Mouse (Mus musculus): ENCODE measurements around the gene Hoxb7.
A peak's percentile ranks its signal among the peaks of the same experiment; 100 is the strongest.

DNA sequence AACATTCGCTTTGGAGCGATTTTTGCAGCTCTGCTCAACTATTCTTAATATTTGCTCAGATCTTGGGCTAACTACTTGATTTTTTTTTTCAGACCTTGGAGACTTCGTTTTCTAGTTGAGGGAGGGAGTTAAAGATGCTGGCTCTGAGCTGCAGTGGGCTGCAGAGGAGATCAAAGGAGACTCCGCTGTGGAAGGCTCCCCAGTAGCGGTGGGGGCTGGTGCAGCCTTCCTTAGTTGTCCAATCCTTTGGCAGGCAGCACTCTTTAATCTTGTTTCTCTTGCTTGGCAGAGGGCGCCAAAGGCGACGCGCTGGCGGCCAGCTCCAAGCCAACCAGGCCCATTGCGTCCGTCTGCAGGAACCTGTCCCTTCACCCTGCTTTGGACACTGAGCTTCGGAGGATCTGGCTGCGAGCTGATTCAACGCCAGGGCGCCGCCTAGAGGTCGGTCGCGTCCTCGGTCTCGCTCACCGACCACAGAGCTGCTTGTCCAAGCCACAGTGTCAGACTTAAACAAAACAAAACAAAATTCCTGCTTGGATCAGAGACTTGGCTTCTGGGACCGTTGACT is 25.0 kb upstream of the Hoxb7 start:
- TF ChIP-seq EP300 (IDR thresholded peaks at IDR 0.05): no peak
- TF ChIP-seq CTCF (IDR thresholded peaks at IDR 0.05): peak; percentile 90

Measured in lung, postnatal 0 days (tissue).